Mouse (Mus musculus) CH12.LX (cell line): ENCODE data around the gene Myo16. TPM values are rescaled to one million over a fixed set of nuclear protein-coding genes. Genes with fewer than 3 reads are reported as not detected.

ENCODE experiments used
- DNase-seq: peaks from one replicate; pipeline ENCODE4 v3.0.0-alpha.2; 2013; ENCODE audit errors: extremely low read depth
- H3K27ac ChIP-seq: 2 replicates; pipeline ENCODE4 v1.5.1; 2012; ENCODE audit warnings: low read depth, mild to moderate bottlenecking, control low read depth, moderate library complexity; ENCODE audit not compliant: insufficient read depth
- H3K27me3 ChIP-seq: replicated peaks from 2 replicates; pipeline ENCODE3; 2012; ENCODE audit warnings: inconsistent platforms
- H3K36me3 ChIP-seq, 2 experiments: replicated peaks in 1 of 2; 2 replicates each; pipeline versions ENCODE3 to v1.6.1; 2012; ENCODE audit warnings: inconsistent platforms in 1 of 2, low read length in 1 of 2, mild to moderate bottlenecking in 1 of 2, mixed read lengths in 1 of 2, moderate library complexity in 1 of 2; ENCODE audit not compliant: control insufficient read depth in 1 of 2, insufficient read depth in 1 of 2
- H3K4me1 ChIP-seq, 2 experiments: 2 replicates each; pipeline ENCODE4 v1.6.1; 2012; ENCODE audit warnings: inconsistent platforms in 1 of 2, moderate library complexity in 1 of 2; ENCODE audit not compliant: insufficient read depth in 2 of 2, control insufficient read depth in 1 of 2
- H3K4me2 ChIP-seq: 2 replicates; pipeline ENCODE4 v1.6.1; 2012; ENCODE audit warnings: low read depth, mild to moderate bottlenecking, control low read depth; ENCODE audit not compliant: poor library complexity, insufficient read depth, severe bottlenecking
- H3K4me3 ChIP-seq, 3 experiments: fragments of 150-350 bp in 1 of 3; sonication (generic) in 1 of 3; replicated peaks in 1 of 3; 2 replicates each; pipeline versions ENCODE3 to v1.5.1; 2011 to 2012; ENCODE audit warnings: low read depth in 2 of 3, low read length in 2 of 3, mild to moderate bottlenecking in 2 of 3, moderate library complexity in 2 of 3, control low read depth in 1 of 3, improper control_type of control experiment in 1 of 3, inconsistent platforms in 1 of 3, mixed read lengths in 1 of 3; ENCODE audit not compliant: poor library complexity in 1 of 3
- H3K79me2 ChIP-seq: replicated peaks from 2 replicates; pipeline ENCODE4 v1.6.1; 2012; ENCODE audit warnings: mild to moderate bottlenecking, moderate library complexity; ENCODE audit not compliant: control insufficient read depth, poor library complexity, insufficient read depth, severe bottlenecking; ENCODE audit errors: extremely low read depth
- H3K9ac ChIP-seq: 2 replicates; pipeline ENCODE4 v1.6.1; 2012; ENCODE audit warnings: low read depth, mild to moderate bottlenecking, control low read depth, moderate library complexity; ENCODE audit not compliant: insufficient read depth
- H3K9me3 ChIP-seq: replicated peaks from 2 replicates; pipeline ENCODE3; 2012; ENCODE audit warnings: low read length, inconsistent platforms, mixed read lengths
- BHLHE40 ChIP-seq: IDR thresholded peaks from 2 replicates; pipeline ENCODE4 v1.6.1; 2011; ENCODE audit warnings: mild to moderate bottlenecking, low read depth, low read length, improper control_type of control experiment
- CHD1 ChIP-seq: IDR thresholded peaks from 2 replicates; pipeline ENCODE4 v1.6.1; 2012; ENCODE audit warnings: low read depth, low read length, improper control_type of control experiment, inconsistent platforms
- CHD2 ChIP-seq: IDR thresholded peaks from 2 replicates; pipeline ENCODE4 v1.6.1; 2011; ENCODE audit warnings: low read length, improper control_type of control experiment
- CTCF ChIP-seq, 2 experiments: IDR thresholded peaks in 1 of 2; conservative IDR thresholded peaks in 1 of 2; 2 replicates each; pipeline ENCODE4 v1.5.1; 2011 to 2012; ENCODE audit warnings: low read depth in 2 of 2, low read length in 2 of 2, improper control_type of control experiment in 1 of 2, inconsistent platforms in 1 of 2, mild to moderate bottlenecking in 1 of 2, moderate library complexity in 1 of 2
- ELF1 ChIP-seq: IDR thresholded peaks from 2 replicates; pipeline ENCODE4 v1.6.1; 2014; ENCODE audit warnings: low read depth, mild to moderate bottlenecking, inconsistent platforms, low read length, improper control_type of control experiment
- ETS1 ChIP-seq: conservative IDR thresholded peaks from 2 replicates; pipeline ENCODE4 v1.6.1; 2012; ENCODE audit warnings: low read depth, mild to moderate bottlenecking, inconsistent platforms, low read length, improper control_type of control experiment, moderate library complexity
- GABPA ChIP-seq: IDR thresholded peaks from 2 replicates; pipeline ENCODE4 v1.6.1; 2012; ENCODE audit warnings: low read depth, low read length, improper control_type of control experiment, inconsistent platforms; ENCODE audit not compliant: insufficient replicate concordance
- HCFC1 ChIP-seq: IDR thresholded peaks from 2 replicates; pipeline ENCODE4 v1.6.1; 2012; ENCODE audit warnings: low read depth, mild to moderate bottlenecking, inconsistent platforms, low read length, improper control_type of control experiment
- IRF4 ChIP-seq: IDR thresholded peaks from 2 replicates; pipeline ENCODE4 v1.6.1; 2014; ENCODE audit warnings: low read depth, mild to moderate bottlenecking, inconsistent platforms, low read length, improper control_type of control experiment
- JUND ChIP-seq: conservative IDR thresholded peaks from 2 replicates; pipeline ENCODE4 v1.6.1; 2011; ENCODE audit warnings: low read depth, low read length, improper control_type of control experiment
- KAT2A ChIP-seq: IDR thresholded peaks from 2 replicates; pipeline ENCODE4 v1.6.1; 2012; ENCODE audit warnings: low read length, improper control_type of control experiment, inconsistent platforms; ENCODE audit not compliant: insufficient replicate concordance
- MAFK ChIP-seq: IDR thresholded peaks from 2 replicates; pipeline ENCODE4 v1.6.1; 2011; ENCODE audit warnings: low read length, improper control_type of control experiment; ENCODE audit not compliant: insufficient replicate concordance
- MAZ ChIP-seq: IDR thresholded peaks from 2 replicates; pipeline ENCODE4 v1.6.1; 2012; ENCODE audit warnings: low read depth, mild to moderate bottlenecking, inconsistent platforms, low read length, improper control_type of control experiment, moderate library complexity
- NELFE ChIP-seq: IDR thresholded peaks from 2 replicates; pipeline ENCODE4 v1.6.1; 2011; ENCODE audit warnings: low read depth, low read length, improper control_type of control experiment
- PAX5 ChIP-seq: IDR thresholded peaks from 2 replicates; pipeline ENCODE4 v1.6.1; 2012; ENCODE audit warnings: low read length, inconsistent platforms, mixed read lengths
- POLR2AphosphoS2 ChIP-seq: IDR thresholded peaks from 2 replicates; pipeline ENCODE4 v1.6.1; 2011; ENCODE audit warnings: low read depth, low read length, improper control_type of control experiment
- RAD21 ChIP-seq: IDR thresholded peaks from 2 replicates; pipeline ENCODE4 v1.6.1; 2011; ENCODE audit warnings: low read depth, mild to moderate bottlenecking, low read length, improper control_type of control experiment, moderate library complexity
- RCOR1 ChIP-seq: conservative IDR thresholded peaks from 2 replicates; pipeline ENCODE4 v1.6.1; 2012; ENCODE audit warnings: low read depth, mild to moderate bottlenecking, inconsistent platforms, low read length, improper control_type of control experiment
- SMC3 ChIP-seq: IDR thresholded peaks from 2 replicates; pipeline ENCODE4 v1.6.1; 2011; ENCODE audit warnings: low read depth, low read length, improper control_type of control experiment
- TBP ChIP-seq: conservative IDR thresholded peaks from 2 replicates; pipeline ENCODE4 v1.6.1; 2011; ENCODE audit warnings: low read depth, low read length, improper control_type of control experiment
- TCF12 ChIP-seq: IDR thresholded peaks from 2 replicates; pipeline ENCODE4 v1.6.1; 2014; ENCODE audit warnings: low read depth, mild to moderate bottlenecking, inconsistent platforms, low read length, improper control_type of control experiment
- ZC3H11A ChIP-seq: IDR thresholded peaks from 2 replicates; pipeline ENCODE4 v1.6.1; 2012; ENCODE audit warnings: low read depth, mild to moderate bottlenecking, inconsistent platforms, low read length, improper control_type of control experiment
- ZKSCAN1 ChIP-seq: IDR thresholded peaks from 2 replicates; pipeline ENCODE4 v1.6.1; 2012; ENCODE audit warnings: low read depth, inconsistent platforms, low read length, improper control_type of control experiment, borderline replicate concordance
- ZMIZ1 ChIP-seq: IDR thresholded peaks from 2 replicates; pipeline ENCODE4 v1.6.1; 2012; ENCODE audit warnings: low read depth, mild to moderate bottlenecking, inconsistent platforms, low read length, improper control_type of control experiment
- ZNF384 ChIP-seq: IDR thresholded peaks from 2 replicates; pipeline ENCODE4 v1.6.1; 2012; ENCODE audit warnings: low read depth, low read length, improper control_type of control experiment, inconsistent platforms
- dilution Hi-C: fragments of 300-500 bp; cut with MboI; formaldehyde crosslinking; loops from 2 replicates; pipeline ENCODE4 v1.14.3; 2020; ENCODE audit warnings: low sequenced_read_pairs; ENCODE audit not compliant: extremely low pct_unique_long_range_greater_than_20kb, extremely low pct_ligation_motif_present
- in situ Hi-C: fragments of 300-500 bp; cut with MboI; formaldehyde crosslinking; loops from 3 replicates; pipeline ENCODE4 v1.14.3; 2019; ENCODE audit warnings: low sequenced_read_pairs, low pct_ligation_motif_present, low pct_unique_long_range_greater_than_20kb, mixed read lengths
- polyA plus RNA-seq: library from polyadenylated mRNA; unstranded; fragments of >175 nt; gene quantifications from 2 replicates; pipeline ENCODE4 v1.2.1, GENCODE M21; 2012; ENCODE audit warnings: low read depth; ENCODE audit not compliant: insufficient read length
- total RNA-seq, 2 experiments: library from RNA; depleted of rRNA; stranded (reverse); fragments of 300-350 nt in 1 of 2; fragments of >200 nt in 1 of 2; gene quantifications; 2 replicates each; pipeline ENCODE4 v1.2.3; 2012 to 2014

Gene Myo16
- total and polyA plus RNA-seq, 3 experiments, result not detected

GRCm38 (mm10) chr8:10435492-10435891 is 281.8 kb downstream of the Myo16 start:
- no peak for DNase-seq
- Histone ChIP-seq H3K4me1 (no peaks in the 10 kb centered on the region), H3K4me3 (no peak overlapping the region), H3K9me3 (no peaks in the 10 kb centered on the region), H3K4me2 (no peak overlapping the region), H3K27me3 (no peaks in the 10 kb centered on the region), H3K27ac (no peak overlapping the region), H3K9ac (no peak overlapping the region), H3K79me2 (no peaks in the 10 kb centered on the region), H3K36me3 (no peaks in the 10 kb centered on the region)
- in situ Hi-C loops, result no loop called here
- dilution Hi-C loops, result no loop called here
- TF ChIP-seq NELFE, result no peak
- TF ChIP-seq ETS1, result no peak
- no peak for TF ChIP-seq RAD21
- TF ChIP-seq MAFK, result no peak
- no peak for TF ChIP-seq TBP
- TF ChIP-seq GABPA, result no peak
- TF ChIP-seq SMC3, result no peak
- no peak for TF ChIP-seq ZC3H11A
- no peak for TF ChIP-seq MAZ
- no peak for TF ChIP-seq IRF4
- no peak for TF ChIP-seq JUND
- no peak for TF ChIP-seq ZKSCAN1
- TF ChIP-seq ZNF384, result no peak
- TF ChIP-seq HCFC1, result no peak
- no peak for TF ChIP-seq KAT2A

DNA sequence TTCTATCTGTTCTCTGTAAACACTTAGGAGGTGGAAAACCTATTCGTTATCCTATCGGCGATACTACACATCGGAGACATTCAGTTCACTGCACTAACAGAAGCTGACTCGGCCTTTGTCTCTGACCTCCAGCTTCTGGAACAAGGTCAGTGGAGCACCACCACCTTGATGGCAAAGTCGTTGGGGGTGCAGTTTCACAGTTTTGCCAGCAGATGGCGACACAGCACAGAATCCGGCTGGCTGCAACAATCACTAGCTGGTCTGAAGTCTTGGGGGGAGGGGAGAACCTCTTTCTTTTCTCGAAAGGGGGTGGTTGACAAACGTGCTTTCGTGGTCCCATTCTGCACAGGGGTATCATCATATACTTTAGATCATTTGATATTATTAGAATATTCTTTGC is 285.1 kb downstream of the Myo16 start:
- in situ Hi-C loops, result no loop called here
- Histone ChIP-seq H3K27ac (no peak overlapping the region), H3K36me3 (no peaks in the 10 kb centered on the region), H3K79me2 (no peaks in the 10 kb centered on the region), H3K9ac (no peak overlapping the region), H3K4me3 (no peak overlapping the region), H3K9me3 (no peaks in the 10 kb centered on the region), H3K4me1 (no peaks in the 10 kb centered on the region), H3K27me3 (no peaks in the 10 kb centered on the region), H3K4me2 (no peak overlapping the region)
- DNase-seq, result peak; percentile 65
- TF ChIP-seq TBP (no peak), ZKSCAN1 (no peak), BHLHE40 (0 out of 2 replicates have a peak, but pooled peaks have one; percentile 15), MAFK (no peak), PAX5 (no peak), ZMIZ1 (no peak), IRF4 (no peak), KAT2A (no peak), SMC3 (peak; percentile 91), CHD1 (no peak), RAD21 (peak; percentile 86), ZC3H11A (peak; percentile 12; the same call in 1 of the 2 replicates), CTCF (conservative IDR thresholded peaks at IDR 0.05 in 1 of 2, IDR thresholded peaks at IDR 0.05 in 1 of 2; ENCODE audit: low read depth in 2 of 2, low read length in 2 of 2) (peak; percentile 89 to 94), ZNF384 (no peak), ELF1 (no peak), TCF12 (no peak), RCOR1 (no peak), CHD2 (peak; percentile 78), POLR2AphosphoS2 (no peak)
- dilution Hi-C loops, result no loop called here
